Mouse (Mus musculus): ENCODE data around the gene Grn. TPM values are rescaled to one million over a fixed set of nuclear protein-coding genes. Genes with fewer than 3 reads are reported as not detected.

Grn gene
- polyA plus RNA-seq, 2 experiments, result 28.9 to 34.1 TPM

DNA sequence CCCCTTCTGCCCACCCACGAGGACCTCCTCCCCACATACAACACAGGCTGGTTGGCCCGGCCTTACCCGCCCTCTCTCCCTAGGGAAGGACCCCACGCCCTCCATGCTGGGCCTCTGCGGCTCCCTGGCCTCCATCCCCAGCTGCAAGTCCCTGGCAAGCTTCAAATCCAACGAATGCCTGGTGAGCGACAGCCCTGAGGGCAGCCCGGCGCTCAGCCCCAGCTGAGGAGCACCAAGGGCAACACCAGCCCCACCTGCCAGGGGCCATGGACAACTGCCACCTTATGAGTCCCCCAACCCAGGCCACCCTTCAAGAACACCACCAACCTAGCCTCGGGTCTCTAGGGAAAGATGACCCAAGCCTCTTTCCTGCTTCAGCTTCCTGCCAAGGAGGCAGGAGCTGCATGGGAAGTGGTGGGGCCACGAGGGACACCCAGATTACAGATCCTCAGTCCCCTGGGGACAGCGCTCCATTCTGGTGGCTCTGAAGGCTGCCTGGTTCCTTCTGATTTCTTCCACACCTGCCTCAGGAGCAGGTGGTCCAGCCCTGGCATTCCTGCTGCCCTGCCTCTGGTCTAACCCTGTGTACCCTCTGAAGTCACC, 28.1 kb upstream of the Grn start:
- Histone ChIP-seq H3K9me3 (ENCODE audit: control insufficient read depth, low read length) (no peaks in the 10 kb centered on the region), H3K27ac (no peak overlapping the region), H3K4me3 (ENCODE audit: insufficient read depth in 1 of 2, low read depth in 2 of 2, low read length in 2 of 2) (no peak overlapping the region), H3K36me3 (replicated peaks; ENCODE audit: control insufficient read depth, insufficient read depth, low read depth) (peaks cover 35% of the 10 kb centered on the region), H3K4me1 (replicated peaks; ENCODE audit: control insufficient read depth in 2 of 2, insufficient read depth in 2 of 2, low read length in 1 of 2) (peaks cover 11 to 12% of the 10 kb centered on the region in 2 experiments), H3K4me2 (ENCODE audit: low read depth) (no peak overlapping the region), H3K27me3 (ENCODE audit: control insufficient read depth, insufficient read depth, low read length) (peaks cover 42% of the 10 kb centered on the region), H3K9ac (replicated peaks) (no peak overlapping the region)
- no peak for DNase-seq (ENCODE audit: low read depth in 3 of 3, low spot score in 3 of 3)
- 63% methylated on average over 12 of the region's 12 CpGs for WGBS (ENCODE audit: insufficient replicate concordance)
- TF ChIP-seq EP300 (IDR thresholded peaks at IDR 0.05; ENCODE audit: low read depth), result no peak
- TF ChIP-seq CTCF (IDR thresholded peaks at IDR 0.05; ENCODE audit: low read depth), result no peak
- ATAC-seq (ENCODE audit: insufficient read depth), result no peak

DNA sequence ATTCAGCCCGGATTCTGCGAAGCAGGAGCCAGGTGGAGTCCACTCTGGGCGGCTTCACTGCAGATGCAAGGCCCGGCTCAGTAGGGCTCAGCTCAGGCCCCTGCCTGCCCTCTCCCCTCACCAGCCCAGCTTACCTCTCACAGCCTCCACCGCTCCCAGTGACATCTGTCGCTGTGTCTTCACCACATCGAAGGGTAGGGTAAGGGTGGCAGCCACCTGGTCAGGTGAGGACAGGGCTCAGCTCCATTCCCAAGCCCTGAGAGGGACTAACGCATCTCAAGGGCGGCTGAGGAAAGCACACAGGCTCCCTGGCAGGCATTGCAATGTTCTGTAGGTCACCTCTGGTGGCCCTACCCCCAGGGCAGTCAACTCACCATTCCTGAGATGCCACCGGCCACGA, 26.5 kb upstream of the Grn start:
- H3K4me3 ChIP-seq (ENCODE audit: insufficient read depth in 1 of 2, low read depth in 2 of 2, low read length in 2 of 2), result no peak overlapping the region
- H3K36me3 ChIP-seq (replicated peaks; ENCODE audit: control insufficient read depth, insufficient read depth, low read depth), result peaks cover 35% of the 10 kb centered on the region
- no peak for TF ChIP-seq CTCF (IDR thresholded peaks at IDR 0.05; ENCODE audit: low read depth)
- TF ChIP-seq EP300 (IDR thresholded peaks at IDR 0.05; ENCODE audit: low read depth), result no peak
- WGBS (ENCODE audit: insufficient replicate concordance), result 94% methylated on average over 11 of the region's 11 CpGs
- no peak overlapping the region for H3K9ac ChIP-seq (replicated peaks)
- peaks cover 26% of the 10 kb centered on the region for H3K27me3 ChIP-seq (ENCODE audit: control insufficient read depth, insufficient read depth, low read length)
- H3K27ac ChIP-seq, result no peak overlapping the region
- H3K9me3 ChIP-seq (ENCODE audit: control insufficient read depth, low read length), result no peaks in the 10 kb centered on the region
- ATAC-seq (ENCODE audit: insufficient read depth), result no peak
- H3K4me2 ChIP-seq (ENCODE audit: low read depth), result no peak overlapping the region
- peaks cover 11 to 12% of the 10 kb centered on the region in 2 experiments for H3K4me1 ChIP-seq (replicated peaks; ENCODE audit: control insufficient read depth in 2 of 2, insufficient read depth in 2 of 2, low read length in 1 of 2)
- no peak for DNase-seq (ENCODE audit: low read depth in 3 of 3, low spot score in 3 of 3)

- Histone ChIP-seq H3K9ac (replicated peaks) (no peak overlapping the region; the same call in 1 of the 2 replicates), H3K36me3 (replicated peaks; ENCODE audit: control insufficient read depth, insufficient read depth, low read depth) (peaks cover 35% of the 10 kb centered on the region), H3K27me3 (ENCODE audit: control insufficient read depth, insufficient read depth, low read length) (peaks cover 18% of the 10 kb centered on the region), H3K4me3 (ENCODE audit: insufficient read depth in 1 of 2, low read depth in 2 of 2, low read length in 2 of 2) (peak overlapping the region in 1 of 2 experiments; percentile 10; a peak in 1 of 4 replicates), H3K4me1 (replicated peaks; ENCODE audit: control insufficient read depth in 2 of 2, insufficient read depth in 2 of 2, low read length in 1 of 2) (peaks cover 18% of the 10 kb centered on the region in 2 experiments), H3K9me3 (ENCODE audit: control insufficient read depth, low read length) (no peaks in the 10 kb centered on the region), H3K27ac (no peak overlapping the region; the same call in 1 of the 2 replicates), H3K4me2 (ENCODE audit: low read depth) (peak overlapping the region; percentile 99)
- no peak for ATAC-seq (ENCODE audit: insufficient read depth)
- DNase-seq (ENCODE audit: low read depth in 3 of 3, low spot score in 3 of 3), result no peak
- no peak for TF ChIP-seq EP300 (IDR thresholded peaks at IDR 0.05; ENCODE audit: low read depth)
- TF ChIP-seq CTCF (IDR thresholded peaks at IDR 0.05; ENCODE audit: low read depth), result no peak
- 81% methylated on average over 18 of the region's 18 CpGs for WGBS (ENCODE audit: insufficient replicate concordance)
These were observed 25.7 kb upstream of the Grn start for GRCm38 (mm10) chr11:102404161-102405010.

DNA sequence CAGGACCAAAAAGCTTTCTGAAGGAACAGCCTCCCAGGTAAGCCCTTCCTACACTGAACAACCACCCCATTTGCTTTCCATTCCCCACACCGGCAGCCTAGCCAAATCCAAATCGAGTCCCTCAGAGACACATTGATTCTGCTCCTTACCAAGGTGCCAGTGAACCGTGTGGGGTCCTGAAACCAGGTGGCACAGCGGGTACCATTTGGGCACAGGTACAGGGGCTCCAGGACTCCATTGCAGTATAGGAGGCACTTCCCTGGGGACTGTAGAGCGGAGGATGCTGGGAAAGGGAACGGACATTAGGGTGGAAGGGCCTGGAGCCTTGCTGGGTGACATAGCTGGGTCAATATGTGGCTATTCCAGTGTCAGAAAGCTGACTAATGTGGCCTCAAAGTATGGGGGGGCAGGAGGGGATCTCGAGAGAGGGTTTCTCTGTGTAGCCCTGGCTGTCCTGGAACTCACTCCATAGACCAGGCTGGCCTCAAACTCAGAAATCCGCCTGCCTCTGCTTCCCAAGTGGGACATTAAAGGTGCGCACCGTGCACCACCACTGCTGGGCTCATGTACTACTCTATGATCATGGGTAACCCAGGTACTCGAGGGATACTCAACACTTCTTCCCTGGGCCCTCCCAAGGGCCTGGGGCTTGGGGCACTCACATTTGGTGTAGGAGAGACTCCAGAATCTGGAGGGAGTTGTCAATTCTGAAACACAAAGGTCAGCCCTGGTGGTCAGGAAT, 24.4 kb upstream of the Grn start:
- peak overlapping the region; percentile 68 to 86 for H3K4me3 ChIP-seq (ENCODE audit: insufficient read depth in 1 of 2, low read depth in 2 of 2, low read length in 2 of 2)
- TF ChIP-seq EP300 (IDR thresholded peaks at IDR 0.05; ENCODE audit: low read depth) (no peak), CTCF (IDR thresholded peaks at IDR 0.05; ENCODE audit: low read depth) (no peak)
- peak overlapping the region; percentile 99 for H3K9ac ChIP-seq (replicated peaks)
- H3K27me3 ChIP-seq (ENCODE audit: control insufficient read depth, insufficient read depth, low read length), result peaks cover 5% of the 10 kb centered on the region
- ATAC-seq (ENCODE audit: insufficient read depth) (no peak), DNase-seq (ENCODE audit: low read depth in 3 of 3, low spot score in 3 of 3) (no peak)
- H3K9me3 ChIP-seq (ENCODE audit: control insufficient read depth, low read length), result no peaks in the 10 kb centered on the region
- H3K27ac ChIP-seq, result peak overlapping the region; percentile 72
- peak overlapping the region; percentile 99 for H3K4me2 ChIP-seq (ENCODE audit: low read depth)
- peaks cover 21 to 24% of the 10 kb centered on the region in 2 experiments for H3K4me1 ChIP-seq (replicated peaks; ENCODE audit: control insufficient read depth in 2 of 2, insufficient read depth in 2 of 2, low read length in 1 of 2)
- 75% methylated on average over 11 of the region's 11 CpGs for WGBS (ENCODE audit: insufficient replicate concordance)
- H3K36me3 ChIP-seq (replicated peaks; ENCODE audit: control insufficient read depth, insufficient read depth, low read depth), result peaks cover 35% of the 10 kb centered on the region
